Mouse (Mus musculus): ENCODE results near the gene Wasl. TPM values are rescaled to one million over a fixed set of nuclear protein-coding genes. Genes with fewer than 3 reads are reported as not detected.

Wasl gene
- total RNA-seq, 2 experiments from 2014 or later: 5.1 to 21.5 TPM

DNA sequence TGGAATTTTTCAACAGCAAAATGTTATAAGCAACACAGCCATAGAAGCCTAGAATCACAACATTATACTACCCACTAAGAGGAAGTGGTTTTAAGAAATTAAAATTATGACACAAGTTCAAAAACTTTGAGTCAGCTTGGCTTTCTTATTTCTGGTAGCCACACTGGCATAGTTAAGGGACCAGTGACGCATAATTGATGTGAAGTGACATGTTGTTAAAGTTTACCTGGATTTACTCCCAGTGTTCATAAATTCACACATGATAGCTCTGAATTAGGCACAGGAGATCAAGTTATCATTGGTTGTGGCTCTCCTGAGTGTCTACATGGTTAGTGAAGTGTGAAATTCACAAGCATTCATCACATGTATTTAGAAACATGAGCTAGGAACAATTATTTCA, 99.9 kb downstream of the Wasl start:
- no peak for ATAC-seq (replicated peaks; ENCODE audit: poor library complexity)

DNA sequence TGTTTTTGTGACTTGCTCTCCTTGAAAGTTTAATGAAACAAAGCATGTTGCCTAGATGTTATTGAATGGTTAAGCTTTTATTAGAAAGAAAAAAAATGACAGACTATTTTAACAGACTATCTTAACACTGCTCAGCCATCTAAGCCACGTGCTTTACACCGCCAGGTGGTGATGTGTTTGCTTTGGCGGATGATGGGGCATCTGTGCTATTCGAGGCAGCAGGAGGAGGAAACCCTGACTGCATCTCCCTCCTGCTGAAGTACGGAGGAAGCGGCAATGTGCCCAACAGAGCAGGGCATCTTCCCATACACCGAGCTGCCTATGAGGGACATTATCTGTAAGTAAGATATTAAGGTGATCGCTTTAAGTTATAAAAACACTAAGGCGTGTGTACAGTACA, 100.7 kb downstream of the Wasl start:
- no peak for ATAC-seq (replicated peaks; ENCODE audit: poor library complexity)

Other genes with a start within 250 kb of the Wasl start
- 0.05 TPM in 1 of 2 replicates, not detected in the other for gene Iqub, start 149.9 kb downstream of the Wasl start, total RNA-seq (2015)
- gene Iqub, start 149.9 kb downstream of the Wasl start, total RNA-seq (2017): not detected in 2 replicates
- 127 and 130 TPM in 2 replicates for gene Ndufa5, start 137.0 kb downstream of the Wasl start, total RNA-seq (2015)
- 319 and 343 TPM in 2 replicates for gene Ndufa5, start 137.0 kb downstream of the Wasl start, total RNA-seq (2017)
- gene Asb15, start 136.9 kb downstream of the Wasl start, total RNA-seq (2015): not detected in 2 replicates
- gene Asb15, start 136.9 kb downstream of the Wasl start, total RNA-seq (2017): not detected in 2 replicates
- gene Lmod2, start 67.2 kb downstream of the Wasl start, total RNA-seq (2015): not detected in 2 replicates
- not detected in 2 replicates for gene Lmod2, start 67.2 kb downstream of the Wasl start, total RNA-seq (2017)
- not detected in 2 replicates for gene Hyal6, start 68.2 kb upstream of the Wasl start, total RNA-seq (2015)
- not detected in 2 replicates for gene Hyal6, start 68.2 kb upstream of the Wasl start, total RNA-seq (2017)
- not detected in 2 replicates for gene Hyal4, start 83.3 kb upstream of the Wasl start, total RNA-seq (2015)
- gene Hyal4, start 83.3 kb upstream of the Wasl start, total RNA-seq (2017): not detected in 2 replicates
- not detected in 2 replicates for gene Spam1, start 126.2 kb upstream of the Wasl start, total RNA-seq (2015)
- not detected in 2 replicates for gene Spam1, start 126.2 kb upstream of the Wasl start, total RNA-seq (2017)
- gene Hyal5, start 193.0 kb upstream of the Wasl start, total RNA-seq (2015): not detected in 2 replicates
- gene Hyal5, start 193.0 kb upstream of the Wasl start, total RNA-seq (2017): not detected in 2 replicates